Mouse (Mus musculus) thymus, adult 2 months (tissue): ENCODE measurements at regions not wholly inside any gene's neighbourhood (a gene's known extent, or its start where the extent isn't known, plus 50 kb on each side); places are given as distances from the start of the nearest gene placed in this dataset.

Experiments used
- CTCF ChIP-seq: fragments of 200-500 bp; IDR thresholded peaks from 2 replicates; pipeline ENCODE4 v1.5.1; 2012; ENCODE audit warnings: mild to moderate bottlenecking, control low read depth, low read length, moderate library complexity, borderline replicate concordance; ENCODE audit not compliant: control insufficient read depth, poor library complexity, insufficient read depth; ENCODE audit errors: extremely low read depth
- POLR2A ChIP-seq: fragments of 200-500 bp; IDR thresholded peaks from 2 replicates; pipeline ENCODE4 v1.6.1; 2012; ENCODE audit warnings: mild to moderate bottlenecking, low read length, control low read depth, moderate library complexity; ENCODE audit not compliant: control insufficient read depth, poor library complexity, insufficient read depth; ENCODE audit errors: extremely low read depth

GRCm38 (mm10) chr12:117450871-117451270, 65.4 kb upstream of the Rapgef5 start:
- TF ChIP-seq POLR2A: no peak
- no peak for TF ChIP-seq CTCF
